Mouse (Mus musculus) leukemia stem cell, adult 10-12 weeks (primary cell): ENCODE measurements around the gene Vmn2r108. TPM values are rescaled to one million over a fixed set of nuclear protein-coding genes. Genes with fewer than 3 reads are reported as not detected.

Source experiments
- polyA plus RNA-seq: library from polyadenylated mRNA; stranded (reverse); fragments of >175 nt; gene quantifications from 2 replicates; pipeline ENCODE4 v1.2.3, GENCODE M21; 2012; ENCODE audit warnings: low replicate concordance

Vmn2r108 gene
- polyA plus RNA-seq = not detected in 2 replicates

GRCm38 (mm10) chr17:20481231-20481630, at the start of gene Vmn2r108:
Vmn2r108 (minus strand) TSS chr17:20481331.

GRCm38 (mm10) chr17:20497858-20498257, 16.7 kb upstream of the Vmn2r108 start, which contains the start of gene Vmn1r225:
Vmn1r225 (plus strand) TSS chr17:20498158.

GRCm38 (mm10) chr17:20413846-20414245, 67.3 kb downstream of the Vmn2r108 start, which contains the start of gene Vmn1r224:
Vmn1r224 (plus strand) TSS chr17:20414146.

Other genes starting within 250 kb of the Vmn2r108 start
- not detected in 2 replicates for gene Vmn2r105, start 246.3 kb downstream of the Vmn2r108 start, polyA plus RNA-seq
- gene Vmn2r106, start 195.8 kb downstream of the Vmn2r108 start, polyA plus RNA-seq = not detected in 2 replicates
- not detected in 2 replicates for gene Vmn2r107, start 136.1 kb downstream of the Vmn2r108 start, polyA plus RNA-seq
- not detected in 2 replicates for gene Vmn1r224, start 67.2 kb downstream of the Vmn2r108 start, polyA plus RNA-seq
- not detected in 2 replicates for gene Vmn1r225, start 16.8 kb upstream of the Vmn2r108 start, polyA plus RNA-seq
- gene Vmn2r109, start 83.4 kb upstream of the Vmn2r108 start, polyA plus RNA-seq = not detected in 2 replicates
- not detected in 2 replicates for gene Vmn2r110, start 115.1 kb upstream of the Vmn2r108 start, polyA plus RNA-seq
- not detected in 2 replicates for gene Fpr-rs3, start 143.5 kb upstream of the Vmn2r108 start, polyA plus RNA-seq
- not detected in 2 replicates for gene Vmn1r226, start 201.5 kb upstream of the Vmn2r108 start, polyA plus RNA-seq
- not detected in 2 replicates for gene Vmn1r227, start 248.5 kb upstream of the Vmn2r108 start, polyA plus RNA-seq